Mouse (Mus musculus) lung, postnatal 10 days (tissue): ENCODE measurements at regions not wholly inside any gene's neighbourhood (a gene's known extent, or its start where the extent isn't known, plus 50 kb on each side); places are given as distances from the start of the nearest gene placed in this dataset.

Source experiments
- DNase-seq: peaks from one replicate; pipeline ENCODE4 v3.0.0; 2021

DNA sequence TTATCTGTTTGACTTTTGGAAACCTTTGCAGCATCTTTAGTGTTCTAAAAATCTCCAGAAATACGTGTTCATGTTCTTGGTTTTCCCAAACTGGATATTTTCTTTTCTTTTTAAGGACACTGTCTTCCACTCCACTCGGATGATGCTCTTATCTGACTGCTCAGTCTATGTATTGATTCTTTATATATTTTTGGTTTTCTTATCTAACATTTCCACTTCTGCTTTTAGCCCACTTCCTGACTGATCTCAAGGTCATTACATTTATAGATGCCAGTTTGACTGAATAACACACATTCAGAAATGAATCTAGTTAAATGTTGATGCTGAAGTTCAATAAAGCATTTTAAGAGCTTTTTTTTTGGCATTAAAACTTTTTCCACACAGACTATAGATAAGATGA is 265.3 kb downstream of the Rpl36a-ps1 start:
- DNase-seq, result no peak

DNA sequence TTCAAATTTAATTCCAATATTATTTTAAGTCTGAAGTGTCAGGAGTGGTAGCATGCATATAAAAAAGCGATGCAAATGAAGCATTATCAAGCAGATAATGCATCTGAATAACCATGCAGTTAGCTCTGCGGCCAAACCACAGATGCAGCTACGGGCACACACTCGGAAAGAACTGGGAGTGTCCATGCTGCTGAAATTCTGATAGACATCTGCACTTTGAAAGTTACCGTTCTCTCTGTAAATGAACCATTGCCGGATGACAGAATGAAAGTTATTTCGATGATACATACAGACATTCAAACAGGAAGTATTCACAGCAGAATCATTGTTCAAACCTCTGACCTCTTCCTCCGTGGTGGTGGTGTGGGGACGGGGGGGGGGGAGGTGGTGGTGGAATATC is 271.6 kb downstream of the Rpl36a-ps1 start:
- DNase-seq, result no peak

DNA sequence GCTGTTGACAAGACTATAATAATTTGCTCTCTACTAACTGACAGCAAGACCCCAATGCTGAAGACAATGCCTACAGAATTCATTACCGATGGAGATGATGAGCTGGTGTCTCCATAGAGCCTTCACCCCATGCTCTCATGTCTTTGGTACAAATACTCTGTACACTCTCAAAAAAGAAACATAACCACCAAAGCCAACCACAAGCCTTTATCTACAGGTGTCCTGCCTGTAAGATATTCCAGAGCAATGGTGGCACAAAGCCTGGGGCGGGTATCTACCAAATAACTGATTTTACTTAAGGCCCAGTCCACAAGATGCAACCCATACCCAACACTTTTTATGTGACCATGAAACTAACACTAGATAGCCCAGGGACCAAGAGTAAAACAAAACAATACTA is 273.1 kb downstream of the Rpl36a-ps1 start:
- no peak for DNase-seq

DNA sequence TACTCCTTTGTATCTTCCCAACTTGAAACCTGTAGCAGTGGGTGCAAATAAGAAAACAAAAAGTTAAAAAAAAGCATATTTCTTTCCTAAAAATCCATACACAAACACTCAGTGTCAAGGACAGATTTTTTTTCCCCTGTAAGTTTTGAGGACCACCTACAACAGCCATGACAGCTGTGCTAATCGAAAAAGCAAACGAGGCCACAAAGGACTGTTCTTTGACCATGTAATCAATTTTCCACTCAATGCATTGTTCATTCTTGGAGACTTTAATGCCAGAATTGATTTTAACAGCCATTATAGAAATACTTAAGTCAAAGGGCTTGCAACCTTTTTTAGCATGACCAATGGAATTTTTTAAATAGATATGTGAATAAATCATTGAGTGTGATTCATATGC is 286.1 kb downstream of the Rpl36a-ps1 start:
- no peak for DNase-seq

DNA sequence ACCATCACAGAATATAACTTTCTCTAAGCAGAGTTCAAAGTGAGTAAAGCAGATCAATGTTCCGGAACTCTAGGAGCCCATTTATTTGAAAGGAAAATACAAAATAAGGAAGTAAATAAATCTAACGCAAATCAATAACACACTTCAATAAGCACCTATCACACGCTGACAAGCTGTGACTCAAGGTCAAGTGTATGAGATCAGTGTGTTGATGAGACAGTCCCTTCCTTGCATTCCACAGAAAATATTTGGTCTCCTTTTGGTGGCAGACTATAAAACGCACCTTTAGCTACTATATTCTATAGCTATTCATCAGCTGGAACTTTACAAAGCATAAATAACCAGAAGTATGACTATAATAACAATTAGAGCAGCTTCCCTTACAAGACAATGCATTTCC is 286.5 kb downstream of the Rpl36a-ps1 start:
- no peak for DNase-seq

DNA sequence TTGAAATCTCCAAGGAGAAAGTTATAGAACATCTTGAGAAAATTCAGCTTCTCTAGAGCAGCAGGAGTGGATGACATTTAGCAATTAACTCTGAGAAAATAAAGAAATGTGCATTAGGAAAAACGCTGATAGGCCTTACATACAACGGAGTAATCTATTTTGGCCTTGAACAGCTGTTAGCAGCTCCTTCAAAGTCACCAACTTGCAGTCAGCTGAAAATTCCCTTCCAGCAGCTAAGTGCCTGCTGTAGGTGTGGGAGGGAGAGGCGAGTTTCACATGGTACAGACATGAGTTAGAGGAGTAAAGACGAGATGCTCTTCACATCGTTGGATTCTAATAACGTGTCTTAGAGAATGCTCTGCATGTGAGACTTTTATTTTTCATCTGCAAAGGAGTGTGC is 290.8 kb downstream of the Rpl36a-ps1 start:
- no peak for DNase-seq

DNA sequence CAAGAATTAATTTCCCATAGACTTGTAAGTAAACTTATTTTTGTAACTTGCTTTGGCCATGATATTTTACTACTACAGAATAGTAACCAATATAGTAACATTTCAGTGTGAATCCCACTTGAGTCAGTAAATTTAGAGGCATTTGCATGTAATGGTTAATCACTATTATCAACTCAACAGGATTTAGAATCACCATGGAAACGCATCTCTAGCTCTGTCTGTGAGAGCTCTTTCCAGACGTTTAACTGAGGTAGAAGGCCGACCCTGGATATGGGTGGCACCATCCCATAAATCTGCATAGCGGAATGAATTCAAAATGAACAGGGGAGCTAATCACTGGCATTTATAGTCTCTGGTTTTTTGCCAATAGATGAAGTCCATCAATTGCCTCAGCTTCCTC is 337.6 kb downstream of the Rpl36a-ps1 start:
- DNase-seq, result no peak

DNA sequence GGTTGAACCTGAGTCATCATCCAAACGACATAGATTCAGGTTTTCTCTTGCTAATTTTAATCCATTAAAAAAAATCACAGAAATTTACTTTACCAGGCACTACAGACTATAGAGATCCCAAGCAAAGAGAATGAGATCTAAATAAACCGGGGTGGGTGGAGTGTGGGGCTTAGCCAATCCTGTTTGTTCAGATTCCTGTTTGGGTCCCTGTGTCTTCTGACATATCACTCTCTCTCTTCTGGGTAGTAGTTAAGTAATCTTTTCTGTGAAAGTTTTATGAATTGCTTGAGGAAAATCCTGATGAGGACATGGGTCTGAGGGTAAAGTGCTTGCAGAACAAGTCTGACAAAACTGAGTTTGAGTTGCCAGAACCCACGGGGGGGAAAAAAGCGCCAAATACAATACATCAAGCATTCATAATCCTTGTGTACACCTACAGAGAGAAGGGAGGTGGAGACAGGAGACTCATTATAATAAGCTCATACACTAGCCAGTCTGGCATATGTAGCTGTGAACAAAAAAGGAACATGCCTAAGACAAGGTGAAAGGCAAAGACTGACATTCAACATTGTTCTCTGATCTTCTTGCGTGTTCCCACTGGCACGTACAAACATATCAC is 339.8 kb downstream of the Rpl36a-ps1 start:
- no peak for DNase-seq

DNA sequence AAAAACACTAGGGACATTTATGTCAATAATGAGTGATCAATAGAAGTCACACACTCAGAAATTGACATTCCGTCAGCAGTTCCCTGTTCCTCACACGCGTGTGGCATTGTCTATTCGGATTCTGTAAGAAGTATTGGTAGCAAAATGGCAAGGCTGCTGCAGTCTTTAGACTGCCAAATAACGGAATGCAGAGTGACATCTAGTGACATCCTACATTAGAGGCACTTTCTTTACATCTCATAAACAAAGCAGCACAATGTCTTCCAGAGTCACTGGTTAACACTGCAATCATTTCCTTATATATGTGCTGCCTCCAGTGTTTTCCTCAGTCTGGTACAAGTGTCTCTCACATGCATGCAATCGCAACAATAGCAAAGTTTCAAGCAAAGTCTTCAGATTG is 342.9 kb downstream of the Rpl36a-ps1 start:
- no peak for DNase-seq

DNA sequence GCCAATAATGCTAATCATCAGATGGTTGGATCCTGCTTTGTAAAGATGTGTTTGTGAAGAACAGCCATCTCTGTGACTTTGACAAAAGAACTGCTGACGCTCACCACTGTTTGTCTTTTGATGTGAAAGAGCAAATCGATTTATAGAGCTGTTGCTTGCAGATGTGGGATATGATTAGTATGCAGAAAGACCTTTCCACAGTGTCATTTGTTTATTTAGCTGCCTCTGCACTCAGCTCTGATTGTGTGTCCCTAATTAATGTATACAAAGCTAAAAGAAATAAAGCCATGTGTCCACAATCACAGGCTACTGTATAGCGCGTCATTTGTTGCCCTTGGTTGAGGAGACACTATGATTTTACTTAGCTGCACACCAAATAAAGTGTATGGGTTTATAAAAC is 343.6 kb downstream of the Rpl36a-ps1 start:
- no peak for DNase-seq

DNA sequence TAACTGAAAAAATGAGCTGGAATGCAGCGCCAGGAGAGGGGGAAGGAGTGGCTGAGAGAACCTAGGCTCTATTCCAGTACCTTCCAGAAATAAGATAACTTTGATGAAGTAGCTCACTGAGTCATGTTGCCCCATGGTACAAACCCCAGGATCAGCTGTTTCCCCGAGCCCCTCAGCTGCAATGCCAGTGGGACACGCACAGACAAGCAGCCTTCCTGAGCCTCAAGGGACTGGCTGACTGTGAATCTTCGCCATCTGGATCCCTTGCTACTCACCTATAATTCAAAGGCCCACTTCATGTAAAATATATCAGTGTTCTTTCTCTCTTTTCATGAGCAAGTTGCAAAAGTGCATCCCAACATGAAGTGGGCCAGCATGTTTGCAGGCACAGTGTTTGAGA is 346.5 kb downstream of the Rpl36a-ps1 start:
- DNase-seq, result no peak

DNA sequence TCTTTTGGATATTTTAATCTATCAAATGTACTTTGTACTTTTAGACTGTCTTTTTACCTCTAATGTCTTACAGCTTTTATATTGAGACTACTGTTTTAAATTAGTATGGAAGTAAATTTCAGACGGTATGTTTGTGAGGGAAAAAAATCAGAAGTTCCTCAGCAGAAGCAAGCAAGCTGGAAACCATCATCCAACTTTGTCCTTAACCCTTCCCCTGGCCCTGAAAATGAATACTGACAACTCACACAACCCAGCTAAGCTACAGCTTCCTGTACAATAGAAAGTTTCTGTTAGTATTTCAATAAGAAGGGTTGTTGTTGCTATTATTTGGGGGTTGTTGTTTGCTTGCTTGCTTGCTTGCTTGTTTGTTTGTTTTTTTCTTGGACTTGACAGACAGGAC is 350.4 kb downstream of the Rpl36a-ps1 start:
- no peak for DNase-seq

DNA sequence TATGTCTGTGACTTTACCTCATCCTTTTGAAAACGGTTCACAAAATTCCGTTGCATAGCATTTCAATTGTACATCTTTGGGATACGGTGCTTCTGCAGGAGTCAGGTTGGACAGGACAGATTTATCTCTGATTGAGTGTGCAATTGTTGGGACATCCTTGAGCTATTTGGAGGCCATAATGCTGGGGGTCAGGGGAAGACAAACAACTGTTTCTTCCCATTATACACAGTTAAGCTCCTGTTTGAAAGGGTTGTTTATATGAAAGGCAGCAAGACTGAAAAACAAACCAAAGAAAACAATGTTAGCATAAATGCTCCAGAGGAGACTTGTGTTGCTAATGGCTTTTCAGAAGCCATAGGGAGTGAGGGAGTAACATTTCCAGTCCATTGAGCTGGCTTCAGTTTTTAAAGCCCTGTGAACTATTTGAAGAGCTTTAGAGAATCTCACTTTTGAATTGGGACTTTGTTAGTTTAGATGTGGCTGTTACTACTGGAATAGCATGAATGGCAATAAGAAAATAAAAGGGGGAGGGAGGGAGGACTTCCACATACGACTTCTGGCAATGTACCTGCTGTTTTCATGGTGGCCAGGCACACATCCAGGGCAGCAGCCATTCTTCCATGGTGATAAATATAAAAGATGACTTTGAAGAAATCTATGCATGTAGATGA is 351.3 kb downstream of the Rpl36a-ps1 start:
- no peak for DNase-seq

DNA sequence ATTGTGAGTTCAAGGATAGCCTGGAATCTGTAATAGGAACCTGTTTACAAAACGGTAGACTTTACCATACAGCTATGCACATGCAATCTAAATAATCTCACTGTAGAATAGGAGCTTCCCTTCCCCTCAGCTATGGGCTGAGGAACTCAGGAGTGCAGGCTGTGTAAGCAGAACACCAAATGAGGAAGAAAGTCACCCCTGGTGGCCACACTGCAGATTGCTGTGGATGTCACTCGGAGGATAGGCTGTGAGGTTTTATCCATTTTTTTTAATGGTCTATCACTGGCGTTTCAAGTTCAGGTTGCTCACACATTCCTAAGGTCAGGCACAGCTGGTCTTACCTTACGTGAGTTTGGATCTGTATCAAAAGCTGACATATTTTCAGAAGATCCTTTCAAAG is 365.1 kb downstream of the Rpl36a-ps1 start:
- no peak for DNase-seq

DNA sequence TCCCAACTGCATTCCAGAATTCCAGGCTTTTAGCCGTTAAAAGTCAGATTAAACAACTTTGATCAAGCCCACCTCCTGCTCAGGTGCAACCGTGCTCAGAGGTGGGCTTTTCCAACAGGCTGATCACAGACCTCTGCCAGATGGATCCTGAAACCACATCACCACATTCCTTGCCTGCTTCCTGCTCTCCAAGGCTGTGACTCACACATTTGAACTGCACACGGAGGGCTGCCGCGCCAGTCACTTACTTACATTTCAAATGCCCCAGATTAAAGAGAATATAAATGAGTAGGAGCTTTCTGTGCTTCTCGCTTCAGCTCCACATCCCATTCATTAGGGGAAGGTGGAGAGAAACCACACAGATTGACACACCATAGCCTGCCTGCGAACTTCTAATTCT is 367.6 kb downstream of the Rpl36a-ps1 start:
- DNase-seq, result no peak

DNA sequence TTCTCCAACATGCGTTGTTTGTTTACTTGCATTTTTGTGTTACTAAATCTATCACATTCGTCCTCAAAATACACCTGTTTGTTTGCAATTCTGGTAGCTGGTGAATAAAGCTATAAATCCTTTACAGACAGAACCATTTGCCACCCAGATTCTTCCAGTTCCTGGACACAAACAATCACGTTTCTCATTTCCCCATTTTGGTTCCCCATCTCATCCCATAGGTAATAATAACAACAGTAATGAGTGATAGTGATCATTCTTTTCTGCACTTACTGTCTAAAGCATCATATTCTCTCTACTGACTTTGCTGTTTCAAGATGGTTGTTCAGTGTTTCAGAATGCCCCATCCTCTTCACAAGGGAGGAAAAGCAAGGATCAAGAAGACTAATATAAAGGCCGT is 368.3 kb downstream of the Rpl36a-ps1 start:
- no peak for DNase-seq

DNA sequence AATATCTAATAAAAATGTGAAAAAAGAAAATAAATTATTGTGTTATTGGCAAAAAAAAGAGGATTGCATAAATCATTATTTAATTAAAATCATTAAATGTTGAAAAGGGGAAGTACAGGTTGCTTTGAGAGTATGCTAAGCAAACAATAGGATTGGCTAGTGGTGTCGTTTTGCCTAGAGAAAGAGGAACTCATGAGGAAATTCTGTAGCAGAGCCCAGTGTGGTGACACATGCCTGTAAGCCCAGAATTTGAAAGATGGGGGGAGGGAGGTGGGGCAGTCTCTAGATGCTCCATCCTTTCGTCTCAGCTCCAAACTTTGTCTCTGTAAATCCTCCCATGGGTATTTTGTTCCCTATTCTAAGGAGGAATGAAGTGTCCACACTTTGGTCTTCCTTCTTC is 388.3 kb downstream of the Rpl36a-ps1 start:
- DNase-seq, result no peak

DNA sequence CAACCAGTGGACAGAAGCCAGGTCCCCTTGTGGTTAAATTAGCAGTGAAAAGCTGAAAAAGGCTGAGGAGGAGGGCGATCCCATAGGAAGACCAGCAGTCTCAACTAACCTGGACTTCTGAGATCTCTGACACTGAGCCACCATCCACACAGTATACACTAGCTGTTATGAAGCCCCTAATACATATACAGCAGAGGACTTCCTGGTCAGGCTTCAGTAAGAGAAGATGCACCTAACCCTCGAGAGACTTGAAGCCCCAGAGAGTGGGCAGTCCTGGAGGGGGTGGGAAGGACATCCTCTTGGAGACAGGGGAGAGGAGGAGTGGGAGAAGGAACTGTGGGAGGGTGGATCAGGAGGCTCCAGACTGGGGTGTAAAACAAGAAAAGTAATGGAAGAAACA is 397.9 kb downstream of the Rpl36a-ps1 start:
- no peak for DNase-seq

DNA sequence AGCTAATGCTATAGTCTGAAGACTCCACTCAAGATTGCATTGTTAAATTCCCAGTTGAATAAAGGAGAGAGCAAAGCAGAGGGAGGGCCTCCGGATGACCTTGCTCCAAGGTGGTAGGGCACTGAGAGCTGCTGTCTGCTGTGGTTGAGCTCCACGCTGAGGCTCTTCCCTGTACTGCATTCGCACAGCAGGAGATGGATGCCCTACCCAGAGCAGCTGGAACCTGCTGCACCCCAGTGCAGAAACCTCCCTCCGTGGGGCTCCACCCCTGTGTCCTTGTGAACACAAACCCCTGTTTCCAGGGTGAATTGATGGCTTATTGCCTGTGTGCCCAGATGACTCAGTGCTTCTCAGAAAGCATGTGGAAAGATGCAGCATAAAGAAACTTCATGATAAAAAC is 404.3 kb downstream of the Rpl36a-ps1 start:
- DNase-seq, result peak; percentile 25

DNA sequence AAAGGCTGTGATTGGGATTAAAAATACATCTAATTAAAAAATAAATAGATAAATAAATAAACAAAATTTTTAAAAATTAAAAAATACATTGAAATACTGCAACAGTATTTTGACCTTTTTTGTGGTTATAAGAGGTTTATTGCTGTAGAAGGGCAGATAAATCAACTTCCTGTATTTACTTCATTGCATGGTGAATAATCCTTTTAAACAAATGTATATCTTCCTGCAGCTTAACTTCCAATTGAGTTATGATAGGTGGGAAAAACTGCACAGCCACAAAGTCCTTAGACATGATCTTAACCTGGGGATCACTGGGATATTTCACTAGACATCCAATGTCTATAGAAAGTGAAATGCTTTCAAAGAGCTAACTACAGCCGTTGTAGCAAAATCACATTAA is 402.1 kb upstream of the Dach1 start:
- no peak for DNase-seq

DNA sequence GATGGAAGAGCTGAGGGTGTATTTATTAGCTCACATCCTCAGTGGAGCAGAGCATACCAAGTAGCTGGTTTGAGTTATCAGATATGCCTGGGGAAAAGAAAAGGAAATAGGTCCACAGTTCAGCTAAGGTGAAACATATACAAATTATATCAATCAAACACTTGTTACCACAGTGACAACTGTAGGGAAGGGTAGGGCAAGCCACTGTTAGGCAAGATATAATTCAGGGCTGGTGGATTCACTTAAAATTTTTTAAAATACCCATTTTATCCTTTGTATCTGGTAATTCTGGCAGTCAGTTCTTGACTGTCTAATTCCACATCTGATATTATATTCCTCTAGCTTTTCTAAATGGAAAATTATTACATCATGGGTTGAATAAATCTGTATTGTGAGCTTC is 392.4 kb upstream of the Dach1 start:
- DNase-seq, result no peak

DNA sequence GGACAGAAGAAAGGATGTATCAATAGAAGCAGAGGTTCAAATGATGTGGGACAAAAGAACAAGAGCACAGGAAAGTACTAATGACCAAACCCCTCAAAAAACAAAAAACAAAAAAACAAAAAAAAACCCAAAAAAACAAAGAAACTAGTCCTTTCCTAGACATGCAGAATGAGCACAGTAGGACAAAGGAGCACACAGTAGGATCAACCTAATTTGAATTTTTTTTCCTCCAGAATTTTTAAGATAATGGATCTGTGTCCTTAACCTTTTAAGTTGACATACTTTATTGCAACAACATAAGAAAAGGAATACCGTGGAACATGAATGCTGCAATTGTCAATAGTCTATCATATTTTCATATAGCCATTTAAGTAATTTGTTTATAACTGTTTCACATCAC is 370.2 kb upstream of the Dach1 start:
- no peak for DNase-seq

DNA sequence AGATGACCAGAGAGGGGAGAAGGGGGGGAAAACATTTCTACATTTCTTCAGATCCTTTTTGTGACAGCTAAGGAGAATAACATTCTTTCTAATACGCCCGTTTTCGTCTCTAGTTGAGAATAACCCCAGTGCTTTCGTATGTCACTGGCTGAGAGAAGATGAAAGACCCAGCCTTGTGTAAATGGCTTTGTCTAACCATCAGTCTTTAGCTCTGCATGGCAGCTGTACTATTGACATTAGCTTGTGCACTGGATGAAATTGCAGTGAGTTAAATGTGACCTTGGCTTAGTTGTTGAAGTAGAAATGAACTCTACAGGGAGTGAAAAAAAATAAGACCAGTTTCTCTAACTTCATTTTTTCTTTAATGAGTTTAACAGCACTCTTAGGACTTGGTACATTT is 368.7 kb upstream of the Dach1 start:
- no peak for DNase-seq

DNA sequence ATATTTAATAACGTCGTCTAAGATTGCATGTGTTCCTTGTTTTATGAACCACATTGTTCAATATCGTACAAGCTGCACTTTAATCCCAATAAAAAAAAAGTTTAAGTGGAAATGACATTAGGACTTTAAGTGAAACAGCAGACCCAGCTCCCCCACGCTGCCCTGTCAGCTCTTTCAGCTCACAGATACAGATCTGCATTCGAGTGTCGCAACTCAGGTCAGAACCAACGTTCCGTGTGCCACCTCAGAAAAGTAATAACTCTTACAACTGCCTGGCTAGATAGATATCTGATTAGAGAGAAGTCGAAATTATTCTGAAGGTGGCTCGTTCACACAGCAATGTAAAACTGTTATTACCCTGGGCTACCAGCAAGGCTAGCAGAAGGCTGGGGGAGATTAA is 364.0 kb upstream of the Dach1 start:
- DNase-seq, result no peak

DNA sequence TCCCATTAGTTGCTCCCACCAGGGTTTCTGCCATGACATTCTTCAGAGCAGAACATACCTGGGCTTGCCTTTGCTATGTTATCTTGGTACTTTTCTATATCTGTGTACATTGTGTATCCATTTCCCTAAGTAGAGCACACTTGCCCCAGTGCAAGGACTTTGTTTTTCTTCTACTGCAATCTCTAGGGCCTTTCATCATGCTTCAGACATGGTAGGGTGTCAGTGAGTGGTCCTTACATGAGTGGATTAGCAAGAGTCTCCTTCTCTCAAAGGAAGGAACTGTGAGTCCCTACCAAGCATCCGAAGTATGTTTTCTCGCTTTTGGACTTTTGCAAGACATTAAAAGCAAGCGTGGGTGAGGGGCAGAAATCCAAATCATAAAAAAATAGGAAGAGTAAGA is 351.4 kb upstream of the Dach1 start:
- no peak for DNase-seq
